Mouse (Mus musculus) CD4-positive, CD25-positive, alpha-beta regulatory T cell, adult 4 months (primary cell): ENCODE measurements around the gene 2410004P03Rik. TPM values are rescaled to one million over a fixed set of nuclear protein-coding genes. Genes with fewer than 3 reads are reported as not detected.

Source experiments
- ATAC-seq: one replicate; pipeline ENCODE4 v1.8.0; 2017
- polyA plus RNA-seq, 2 experiments: library from polyadenylated mRNA; unstranded; fragments of 100-300 nt; shearing (Covaris generic); gene quantifications; one replicate each; pipeline ENCODE4 v1.2.1; 2017

Gene 2410004P03Rik
- polyA plus RNA-seq, 2 experiments from 2014 or later, result 1.2 to 1.8 TPM

GRCm38 (mm10) chr12:17018468-17018867, 6.9 kb upstream of the 2410004P03Rik start:
- peak; percentile 78 for ATAC-seq

DNA sequence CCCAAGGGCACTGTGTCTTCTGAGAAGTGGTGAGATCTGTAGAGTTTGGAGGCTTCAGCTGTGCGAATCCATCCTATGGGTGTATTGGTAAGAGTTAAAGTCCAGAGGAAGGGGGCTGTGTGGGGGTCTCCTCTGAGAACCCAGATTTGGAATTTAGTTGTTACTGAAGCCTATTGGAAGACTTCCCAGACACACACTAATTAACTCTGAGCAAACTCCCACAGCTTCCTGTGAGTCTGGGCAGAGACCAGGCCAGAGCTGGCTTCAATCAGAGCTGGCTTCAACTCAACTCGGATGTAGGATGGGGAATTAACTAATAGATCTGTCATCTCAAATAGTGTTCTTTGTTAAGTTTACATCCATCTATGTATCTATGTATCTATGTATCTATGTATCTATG, 4.2 kb upstream of the 2410004P03Rik start:
- no peak for ATAC-seq

GRCm38 (mm10) chr12:17012067-17012899, 756 bp upstream of the 2410004P03Rik start:
- ATAC-seq, result no peak

GRCm38 (mm10) chr12:17009466-17009865, 2.1 kb downstream of the 2410004P03Rik start:
- ATAC-seq, result no peak

DNA sequence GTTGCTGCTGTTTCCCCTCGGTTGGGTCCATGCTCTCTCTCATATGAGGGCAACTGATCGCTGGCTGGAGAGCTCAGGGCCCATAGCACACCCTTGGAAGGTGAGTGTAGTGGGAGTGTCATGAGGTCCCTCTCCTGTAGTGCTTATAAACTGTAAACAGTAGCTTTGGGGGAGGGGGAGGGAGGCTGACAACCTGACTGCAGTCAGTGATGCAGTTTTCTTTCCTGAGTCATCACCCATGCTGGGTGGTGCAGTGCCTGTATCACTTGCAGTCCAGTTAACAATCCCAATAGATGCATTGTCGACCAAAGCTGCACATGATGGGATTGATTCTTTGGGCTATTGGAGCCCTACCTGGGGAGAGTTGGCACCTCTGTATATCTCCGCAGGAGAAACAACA, 10.3 kb downstream of the 2410004P03Rik start:
- no peak for ATAC-seq

DNA sequence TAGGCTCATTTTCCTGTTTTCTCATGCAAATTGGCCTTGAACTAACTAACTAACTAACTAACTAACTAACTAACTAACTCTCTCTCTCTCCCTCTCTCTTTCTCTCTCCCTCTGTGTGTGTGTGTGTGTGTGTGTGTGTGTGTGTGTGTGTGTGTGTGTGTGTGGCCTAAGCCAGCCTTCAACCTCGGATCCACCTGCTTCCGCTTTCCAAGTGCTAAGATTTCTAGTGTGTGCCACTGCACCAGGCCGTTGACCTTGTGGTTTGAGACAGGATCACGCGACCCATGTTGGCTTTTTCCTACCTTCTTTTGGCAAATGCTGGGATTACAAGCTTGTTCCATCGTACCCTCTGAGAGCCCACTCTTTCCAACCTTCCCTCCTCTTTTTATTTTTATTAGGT, 10.9 kb downstream of the 2410004P03Rik start:
- ATAC-seq, result no peak

- peak; percentile 99 for ATAC-seq
Measured at GRCm38 (mm10) chr12:16999739-17000497, 11.6 kb downstream of the 2410004P03Rik start, which contains the start of gene Pqlc3. Gene Pqlc3, minus strand, starts transcription at chr12:17000408.

- ATAC-seq, result no peak
Measured at GRCm38 (mm10) chr12:16999146-16999545, 12.4 kb downstream of the 2410004P03Rik start.

DNA sequence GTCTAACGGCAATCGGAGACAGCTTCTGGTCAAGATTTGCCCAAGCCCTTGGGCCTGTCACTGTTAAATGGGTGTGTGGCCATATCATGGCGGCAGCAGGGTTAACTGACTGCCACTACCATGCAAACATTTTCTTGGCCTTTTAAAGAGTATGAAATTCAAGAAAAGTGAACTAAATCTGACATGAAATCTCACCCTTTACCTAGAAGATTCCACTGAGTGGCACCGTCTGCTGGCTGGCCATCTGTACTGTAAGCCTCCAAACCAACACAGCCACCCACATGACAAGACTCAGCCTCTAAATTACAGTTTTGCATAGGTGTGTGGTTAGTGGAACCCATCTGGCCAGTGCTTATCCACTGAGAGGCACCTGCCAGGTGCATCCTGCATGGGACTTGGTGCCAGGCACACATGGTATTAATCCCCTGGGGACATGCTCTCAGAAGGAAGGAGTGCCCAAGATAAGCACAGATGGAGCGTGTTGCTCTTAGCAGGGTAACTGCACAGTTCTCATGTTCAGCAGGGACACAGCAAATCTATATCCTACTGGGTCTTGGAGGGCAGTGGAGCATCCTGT, 14.6 kb downstream of the 2410004P03Rik start:
- no peak for ATAC-seq

DNA sequence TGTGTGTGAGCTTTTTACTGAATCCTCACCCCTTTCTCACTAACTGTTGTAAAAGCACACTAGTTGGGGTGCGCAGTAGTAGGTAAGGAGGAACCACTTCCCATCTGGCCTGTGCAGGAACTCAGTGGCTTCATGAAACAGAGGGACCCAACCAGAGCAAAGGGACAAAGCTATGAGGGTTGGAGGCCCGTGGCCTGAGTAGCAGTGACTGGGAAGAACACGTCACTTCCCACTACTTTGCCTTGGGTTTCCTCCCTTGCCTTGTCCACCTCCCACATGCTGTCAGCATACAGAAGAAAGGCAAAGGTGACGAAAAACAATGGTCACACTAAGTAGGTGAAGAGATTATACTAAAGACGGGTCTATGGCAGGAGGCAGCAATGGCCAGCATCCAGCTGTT, 15.2 kb downstream of the 2410004P03Rik start:
- ATAC-seq, result no peak

- ATAC-seq, result no peak
Measured at GRCm38 (mm10) chr12:16994291-16994690, 17.2 kb downstream of the 2410004P03Rik start.

- ATAC-seq, result no peak
Measured at GRCm38 (mm10) chr12:16992355-16992754, 19.2 kb downstream of the 2410004P03Rik start.

GRCm38 (mm10) chr12:16991376-16991775, 20.2 kb downstream of the 2410004P03Rik start:
- no peak for ATAC-seq

DNA sequence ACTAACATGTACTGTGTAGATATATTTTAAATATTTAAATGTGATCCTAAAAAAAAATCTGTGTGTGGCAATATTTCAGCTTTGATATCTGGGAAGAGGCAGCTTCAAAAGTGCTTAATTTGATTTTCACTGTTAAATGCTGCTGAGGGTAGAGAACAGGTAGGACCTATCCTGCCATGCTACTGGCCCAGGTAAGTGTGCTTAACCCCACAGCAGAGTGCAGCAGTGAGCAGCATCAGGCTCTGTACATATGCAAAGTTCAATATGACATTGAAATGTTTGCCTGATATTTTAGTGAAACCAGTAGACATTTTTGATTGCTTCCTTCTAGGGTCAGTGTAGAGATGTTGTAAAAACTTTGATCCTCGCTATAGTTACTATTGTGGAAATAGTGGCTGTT, 25.7 kb downstream of the 2410004P03Rik start:
- peak; percentile 66 for ATAC-seq

GRCm38 (mm10) chr12:16977120-16977519, 34.4 kb downstream of the 2410004P03Rik start:
- no peak for ATAC-seq

DNA sequence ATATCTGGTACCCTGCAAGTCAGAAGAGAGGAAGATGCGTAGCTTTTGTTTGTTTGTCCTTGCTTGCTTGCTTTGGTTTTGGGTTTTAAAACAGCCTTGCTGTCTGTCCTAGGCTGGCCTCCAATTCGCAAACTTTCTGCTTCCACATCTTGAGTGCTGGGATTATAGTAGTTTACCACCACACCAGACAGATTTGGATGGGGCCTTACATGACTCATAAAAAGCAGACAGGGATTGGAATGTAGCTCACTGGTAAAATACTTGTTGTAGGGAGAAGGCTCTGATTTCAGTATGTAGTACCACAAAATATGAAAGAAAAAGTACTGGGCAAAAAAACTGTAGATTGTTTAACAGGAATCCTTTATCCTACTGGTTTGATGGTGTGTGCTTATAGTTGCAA, 44.7 kb downstream of the 2410004P03Rik start:
- no peak for ATAC-seq

- ATAC-seq, result peak; percentile 99
Measured at GRCm38 (mm10) chr12:16963354-16963753, 48.2 kb downstream of the 2410004P03Rik start.

- peak; percentile 42 for ATAC-seq
Measured at GRCm38 (mm10) chr12:16958851-16959250, 52.7 kb downstream of the 2410004P03Rik start.

Other genes with a start within 250 kb of the 2410004P03Rik start
- under 1 TPM; 0.05 to 0.13 TPM for gene Greb1, start 210.8 kb downstream of the 2410004P03Rik start, polyA plus RNA-seq
- 1 to 10 TPM; 2.6 to 3.7 TPM for gene E2f6, start 200.8 kb downstream of the 2410004P03Rik start, polyA plus RNA-seq
- 10 to 100 TPM; 14.1 to 18.1 TPM for gene Rock2, start 116.8 kb downstream of the 2410004P03Rik start, polyA plus RNA-seq
- gene Pqlc3, start 11.3 kb downstream of the 2410004P03Rik start, polyA plus RNA-seq, result 10 to 100 TPM; 73.7 to 86.4 TPM
- under 1 TPM in 1 of 2 experiments, not detected in 1; 0.08 TPM for gene Kcnf1, start 165.2 kb upstream of the 2410004P03Rik start, polyA plus RNA-seq